ENCODE assay signal across 13 mouse cellular contexts in genomic region chr6:29726576-29727200, GRCm38 (mm10).
"Had no signal": no experiment of that assay in that cellular context is flagged by ENCODE, and none has a peak within 500 bp of the region (broad histone marks: within the 10 kb centered on the region; RNA-seq: fewer than 3 reads in every experiment).

No protein-coding gene starts in this region.

- H3K36me3 ChIP-seq: kidney, embryonic 15.5 days; liver, embryonic 13.5 days; midbrain, embryonic 10.5 days had no signal

- H3K4me2 ChIP-seq: kidney, embryonic 15.5 days; liver, embryonic 13.5 days had no signal

- H3K27me3 ChIP-seq: kidney, embryonic 15.5 days had no signal

- H3K4me3 ChIP-seq: kidney, embryonic 15.5 days; liver, embryonic 13.5 days; megakaryocyte, embryonic 14.5 days; midbrain, embryonic 10.5 days had no signal

- H3K4me1 ChIP-seq: kidney, embryonic 15.5 days; megakaryocyte, embryonic 14.5 days had no signal

- H3K27ac ChIP-seq: kidney, embryonic 15.5 days; liver, embryonic 13.5 days; midbrain, embryonic 10.5 days had no signal

- DNase-seq: kidney, adult 8-10 months; kidney, postnatal 14 days; kidney, postnatal 4 days; layer of hippocampus, adult 9-11 months; liver, embryonic 13.5 days; lung, postnatal 36 days; midbrain, embryonic 14.5 days; thymus, adult 18-20 months; thymus, postnatal 36 days had no signal

- H3K9me3 ChIP-seq: kidney, embryonic 15.5 days; liver, embryonic 13.5 days; megakaryocyte, embryonic 14.5 days; midbrain, embryonic 10.5 days had no signal

- H3K9ac ChIP-seq: kidney, embryonic 15.5 days; liver, embryonic 13.5 days had no signal

- ATAC-seq: intestine, postnatal 0 days had no signal
